Mouse (Mus musculus) layer of hippocampus, adult 9-11 months (tissue): ENCODE data around the gene Tln1.
"Not testable (repeated sequence)": the region's sequence is repeated elsewhere in the genome, so short reads cannot be mapped to it uniquely, and the experiment has no call there.

ENCODE experiments used
- DNase-seq: peaks from one replicate; pipeline ENCODE4 v3.0.0; 2022

Gene Tln1

GRCm38 (mm10) chr4:43503506-43503905 lies 59.0 kb downstream of the Tln1 start:
- no peak for DNase-seq

GRCm38 (mm10) chr4:43503041-43503440 lies 59.5 kb downstream of the Tln1 start:
- DNase-seq = no peak

- peak; percentile 59 for DNase-seq
These were observed 62.8 kb downstream of the Tln1 start, which contains the start of gene Arhgef39 for GRCm38 (mm10) chr4:43499407-43500333. TSS of gene Arhgef39 (minus strand) at chr4:43499695.

GRCm38 (mm10) chr4:43498983-43499382 lies 63.5 kb downstream of the Tln1 start:
- DNase-seq = no peak

- no peak for DNase-seq
These were observed 64.5 kb downstream of the Tln1 start for GRCm38 (mm10) chr4:43497946-43498345.

GRCm38 (mm10) chr4:43497405-43497804 lies 65.1 kb downstream of the Tln1 start:
- DNase-seq = no peak

GRCm38 (mm10) chr4:43496587-43496986 lies 65.9 kb downstream of the Tln1 start:
- DNase-seq = no peak

GRCm38 (mm10) chr4:43493846-43494240 lies 68.6 kb downstream of the Tln1 start:
- DNase-seq = no peak

- peak; percentile 96 for DNase-seq
These were observed 69.2 kb downstream of the Tln1 start for GRCm38 (mm10) chr4:43493186-43493845.

GRCm38 (mm10) chr4:43492821-43493185 lies 69.7 kb downstream of the Tln1 start, which contains the start of gene Ccdc107:
TSS of gene Ccdc107 (plus strand) at chr4:43492900.
- peak; percentile 98 for DNase-seq

- no peak for DNase-seq
These were observed 70.2 kb downstream of the Tln1 start for GRCm38 (mm10) chr4:43492101-43492820.

GRCm38 (mm10) chr4:43490801-43491200 lies 71.7 kb downstream of the Tln1 start:
- no peak for DNase-seq

GRCm38 (mm10) chr4:43489611-43490010 lies 72.9 kb downstream of the Tln1 start:
- no peak for DNase-seq

GRCm38 (mm10) chr4:43485666-43486065 lies 76.8 kb downstream of the Tln1 start:
- DNase-seq = not testable (repeated sequence)

- no peak for DNase-seq
These were observed 78.9 kb downstream of the Tln1 start, which contains the start of gene Sit1 for GRCm38 (mm10) chr4:43483535-43484091. TSS of gene Sit1 (minus strand) at chr4:43483734.

- DNase-seq = no peak
These were observed 79.9 kb downstream of the Tln1 start for GRCm38 (mm10) chr4:43482591-43482990.

- DNase-seq = no peak
These were observed 80.5 kb downstream of the Tln1 start for GRCm38 (mm10) chr4:43481894-43482456.
